Mouse (Mus musculus): ENCODE measurements around the gene Ankrd33. TPM values are rescaled to one million over a fixed set of nuclear protein-coding genes. Genes with fewer than 3 reads are reported as not detected.
"Not testable (repeated sequence)": the region's sequence is repeated elsewhere in the genome, so short reads cannot be mapped to it uniquely, and the experiment has no call there.

The Ankrd33 gene
- total RNA-seq, 2 experiments from 2014 or later, result not detected

GRCm38 (mm10) chr15:101086956-101087355 is 28.6 kb upstream of the Ankrd33 start:
- no peak for DNase-seq

- no peak for DNase-seq
Measured at GRCm38 (mm10) chr15:101088291-101088690, 27.3 kb upstream of the Ankrd33 start.

GRCm38 (mm10) chr15:101091551-101091950 is 24.0 kb upstream of the Ankrd33 start:
- DNase-seq, result no peak

- no peak for DNase-seq
Measured at GRCm38 (mm10) chr15:101092121-101092828, 23.3 kb upstream of the Ankrd33 start.

GRCm38 (mm10) chr15:101092829-101093648 is 22.5 kb upstream of the Ankrd33 start:
- DNase-seq, result peak; percentile 29 to 50

GRCm38 (mm10) chr15:101093988-101094387 is 21.6 kb upstream of the Ankrd33 start:
- DNase-seq, result no peak

GRCm38 (mm10) chr15:101094979-101095378 is 20.6 kb upstream of the Ankrd33 start:
- no peak for DNase-seq

- DNase-seq, result no peak
Measured at GRCm38 (mm10) chr15:101095392-101095791, 20.2 kb upstream of the Ankrd33 start.

- DNase-seq, result no peak
Measured at GRCm38 (mm10) chr15:101097985-101098651, 17.4 kb upstream of the Ankrd33 start.

- DNase-seq, result no peak
Measured at GRCm38 (mm10) chr15:101100996-101101395, 14.6 kb upstream of the Ankrd33 start.

GRCm38 (mm10) chr15:101103605-101104304 is 11.8 kb upstream of the Ankrd33 start:
- DNase-seq, result no peak

GRCm38 (mm10) chr15:101105496-101105994 is 10.0 kb upstream of the Ankrd33 start:
- DNase-seq, result peak; percentile 63 to 67

GRCm38 (mm10) chr15:101106011-101106410 is 9.5 kb upstream of the Ankrd33 start:
- no peak for DNase-seq

GRCm38 (mm10) chr15:101107906-101108671 is 7.5 kb upstream of the Ankrd33 start:
- no peak for DNase-seq

- no peak for DNase-seq
Measured at GRCm38 (mm10) chr15:101113176-101113575, 2.4 kb upstream of the Ankrd33 start.

- not testable (repeated sequence) for DNase-seq
Measured at GRCm38 (mm10) chr15:101113778-101114177, 1.8 kb upstream of the Ankrd33 start.

GRCm38 (mm10) chr15:101118399-101119125 is 3.0 kb downstream of the Ankrd33 start:
- DNase-seq, result peak in 1 of 2 experiments; percentile 18

- DNase-seq, result no peak
Measured at GRCm38 (mm10) chr15:101121411-101122289, 6.1 kb downstream of the Ankrd33 start.

- DNase-seq, result no peak
Measured at GRCm38 (mm10) chr15:101122290-101122589, 6.7 kb downstream of the Ankrd33 start.

GRCm38 (mm10) chr15:101123202-101123601 is 7.6 kb downstream of the Ankrd33 start:
- DNase-seq, result no peak

All from layer of hippocampus, postnatal 36 days (tissue).